Mouse (Mus musculus) small intestine, adult 2 months (tissue): Measurements from ENCODE around the gene Tbx6. TPM values are rescaled to one million over a fixed set of nuclear protein-coding genes. Genes with fewer than 3 reads are reported as not detected.

Source experiments
- H3K27ac ChIP-seq: fragments of 200-500 bp; 2 replicates; pipeline ENCODE4 v1.5.1; 2012; ENCODE audit warnings: low read depth, low read length, control low read depth, inconsistent platforms; ENCODE audit not compliant: insufficient read depth
- H3K27me3 ChIP-seq: fragments of 200-500 bp; 2 replicates; pipeline ENCODE4 v1.6.1; 2012; ENCODE audit warnings: mild to moderate bottlenecking, moderate library complexity, low read length, inconsistent platforms; ENCODE audit not compliant: control insufficient read depth, insufficient read depth
- H3K36me3 ChIP-seq: fragments of 200-500 bp; 2 replicates; pipeline ENCODE4 v1.6.1; 2012; ENCODE audit warnings: mild to moderate bottlenecking, low read length, control low read depth, inconsistent platforms; ENCODE audit not compliant: control insufficient read depth, insufficient read depth
- H3K4me1 ChIP-seq: fragments of 200-500 bp; 2 replicates; pipeline ENCODE4 v1.6.1; 2012; ENCODE audit warnings: low read length, inconsistent platforms, mixed read lengths; ENCODE audit not compliant: control insufficient read depth, insufficient read depth, insufficient read length
- H3K4me3 ChIP-seq: fragments of 200-500 bp; 2 replicates; pipeline ENCODE4 v1.5.1; 2012; ENCODE audit warnings: low read depth, mild to moderate bottlenecking, control low read depth, inconsistent platforms, low read length, moderate library complexity
- CTCF ChIP-seq: fragments of 200-500 bp; IDR thresholded peaks from 2 replicates; pipeline ENCODE4 v1.5.1; 2012; ENCODE audit warnings: low read depth, mild to moderate bottlenecking, control low read depth, inconsistent platforms, low read length, moderate library complexity, mixed read lengths; ENCODE audit not compliant: insufficient replicate concordance, insufficient read length; ENCODE audit errors: extremely low read depth
- POLR2A ChIP-seq: fragments of 200-500 bp; IDR thresholded peaks from 2 replicates; pipeline ENCODE4 v1.6.1; 2012; ENCODE audit warnings: low read depth, mild to moderate bottlenecking, control low read depth, inconsistent platforms, low read length, moderate library complexity
- WGBS: fragments of 180-500 bp; shearing (Covaris S2); methylation state at CpG from one replicate; pipeline ENCODE4 v1.1.7; 2018; 5-methylcytosine and 5-hydroxymethylcytosine counted together
- polyA plus RNA-seq: library from polyadenylated mRNA; depleted of rRNA; stranded (reverse); fragments of >200 nt; gene quantifications from 2 replicates; pipeline ENCODE4 v1.2.3, GENCODE M21; 2012

Gene Tbx6
- polyA plus RNA-seq, 1 experiment, result 2.4 TPM

DNA sequence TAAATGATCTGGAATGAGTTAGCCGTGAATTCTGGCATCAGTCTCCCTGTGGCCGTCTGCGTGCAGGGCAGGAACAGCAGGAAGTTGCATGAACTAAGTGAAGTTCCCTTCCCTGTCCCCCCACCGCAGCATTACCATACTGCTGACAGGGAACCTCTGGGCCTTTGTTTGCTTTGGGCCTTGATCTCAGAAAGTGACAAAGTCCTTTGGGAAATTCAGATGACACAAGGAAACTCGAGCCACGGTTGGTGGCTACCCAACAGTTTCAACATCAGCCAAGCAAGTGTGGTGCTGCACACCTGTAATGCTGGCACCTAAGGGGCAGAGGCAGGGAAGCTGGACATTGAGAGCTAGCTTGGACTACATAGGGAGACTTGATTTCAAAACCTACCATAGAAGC, 34.5 kb upstream of the Tbx6 start:
- TF ChIP-seq CTCF (no peak), POLR2A (no peak)
- no peaks in the 10 kb centered on the region for H3K36me3 ChIP-seq
- peak overlapping the region; percentile 81 for H3K27ac ChIP-seq
- peak overlapping the region; percentile 17; the same call in 1 of the 2 replicates for H3K4me3 ChIP-seq
- 7% methylated on average over 6 of the region's 6 CpGs for WGBS
- no peaks in the 10 kb centered on the region for H3K27me3 ChIP-seq
- peaks cover 11% of the 10 kb centered on the region for H3K4me1 ChIP-seq

DNA sequence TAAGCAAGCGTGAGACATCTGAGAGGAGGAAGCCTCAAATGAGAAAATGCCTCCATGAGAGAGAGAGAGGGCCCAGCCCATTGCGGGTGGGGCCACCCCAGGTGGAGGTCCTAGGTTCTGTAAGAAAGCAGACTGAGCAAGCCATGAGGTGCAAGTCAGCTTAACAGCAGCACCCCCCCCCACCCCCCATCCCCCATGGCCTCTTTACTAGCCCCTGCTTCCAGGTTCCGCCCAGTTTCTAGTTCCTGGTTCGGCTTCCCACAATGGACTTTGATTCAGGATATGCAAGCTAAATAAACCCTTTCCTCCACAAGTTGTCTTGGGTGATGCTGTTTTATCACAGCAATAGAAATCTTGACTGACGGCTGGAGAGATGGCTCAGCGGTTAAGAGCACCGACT, 32.5 kb upstream of the Tbx6 start:
- Histone ChIP-seq H3K27me3 (no peaks in the 10 kb centered on the region), H3K4me3 (no peak overlapping the region), H3K4me1 (peaks cover 11% of the 10 kb centered on the region), H3K27ac (peak overlapping the region; percentile 95), H3K36me3 (no peaks in the 10 kb centered on the region)
- WGBS, result 18% methylated on average over 7 of the region's 7 CpGs
- no peak for TF ChIP-seq POLR2A
- no peak for TF ChIP-seq CTCF

DNA sequence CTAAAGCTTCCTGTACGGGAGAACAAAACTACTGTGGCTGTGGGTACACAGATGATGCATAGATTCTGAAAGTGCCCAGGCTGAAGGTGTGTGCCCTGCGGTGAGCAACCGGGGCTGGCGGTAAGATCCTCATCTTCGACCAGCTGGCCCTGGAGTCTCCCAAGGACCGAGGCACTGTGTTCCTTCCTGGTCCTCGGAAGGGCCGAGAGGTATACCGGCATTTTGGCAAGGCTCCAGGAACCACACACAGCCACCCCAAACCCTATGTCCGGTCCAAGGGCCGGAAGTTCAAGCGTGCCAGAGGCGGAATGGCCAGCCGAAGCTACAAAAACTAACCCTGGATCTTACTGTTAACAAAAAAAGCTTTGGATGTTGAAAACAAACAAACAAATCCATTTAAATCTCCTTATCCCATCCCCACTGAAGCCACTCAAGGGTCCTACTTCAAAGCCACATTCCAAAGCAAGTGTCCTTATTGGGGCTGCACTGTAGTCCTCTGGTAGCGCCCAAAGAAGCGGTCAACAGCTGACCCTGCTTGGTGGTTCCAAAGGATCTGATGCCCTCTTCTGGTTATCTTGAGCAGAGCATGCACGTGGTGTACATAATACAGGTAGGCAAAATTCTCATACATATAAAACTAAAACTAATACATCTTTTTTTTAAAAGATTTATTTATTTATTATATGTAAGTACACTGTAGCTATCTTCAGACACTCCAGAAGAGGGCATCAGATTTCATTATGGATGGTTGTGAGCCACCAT, 31.5 kb upstream of the Tbx6 start:
- no peaks in the 10 kb centered on the region for H3K36me3 ChIP-seq
- WGBS, result 73% methylated on average over 17 of the region's 17 CpGs
- H3K4me3 ChIP-seq, result no peak overlapping the region
- peaks cover 13% of the 10 kb centered on the region for H3K4me1 ChIP-seq
- no peak for TF ChIP-seq POLR2A
- H3K27ac ChIP-seq, result no peak overlapping the region
- H3K27me3 ChIP-seq, result no peaks in the 10 kb centered on the region

DNA sequence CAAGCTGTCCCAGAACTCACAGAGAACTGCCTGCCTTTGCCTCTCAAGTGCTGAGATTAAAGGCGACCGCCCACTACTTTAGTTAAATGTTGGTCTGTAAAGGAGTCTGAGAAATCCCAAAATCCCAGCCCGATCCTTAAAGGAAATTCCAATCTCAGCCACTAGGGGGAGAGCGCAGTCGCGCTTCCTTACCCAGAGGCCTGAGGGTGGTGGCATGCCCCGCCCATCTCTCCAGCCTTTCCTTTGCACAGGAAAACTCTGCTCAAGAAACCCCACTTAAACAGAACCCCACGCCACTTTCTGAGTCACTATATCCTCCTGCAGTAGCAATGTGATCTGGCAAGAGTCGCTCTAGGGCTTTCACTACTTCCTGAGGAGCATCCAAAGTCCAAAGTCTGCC, 26.4 kb upstream of the Tbx6 start:
- TF ChIP-seq CTCF (peak; percentile 96), POLR2A (no peak)
- WGBS, result under 1% methylated on average over 9 of the region's 9 CpGs
- H3K27ac ChIP-seq, result peak overlapping the region; percentile 49

DNA sequence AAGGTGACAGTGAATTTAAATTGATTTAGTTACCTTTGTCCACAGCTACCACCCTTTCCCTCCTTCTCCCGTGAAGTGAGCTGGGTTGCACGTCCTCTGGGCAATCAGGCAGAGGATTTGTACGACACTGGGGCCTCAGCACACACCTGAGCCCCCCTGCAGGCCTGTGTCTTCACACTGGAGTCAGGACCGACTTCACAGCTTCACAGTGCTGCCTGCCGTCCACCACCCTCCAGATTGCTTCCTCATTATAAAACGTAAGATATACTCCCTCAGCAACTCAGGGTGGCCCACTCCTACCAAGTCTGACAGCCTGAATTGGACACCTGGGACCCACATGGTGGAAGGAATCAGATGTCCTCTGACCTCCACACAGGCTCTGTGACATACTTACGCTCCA, 22.7 kb upstream of the Tbx6 start:
- H3K27me3 ChIP-seq, result no peaks in the 10 kb centered on the region
- no peak for TF ChIP-seq POLR2A
- no peak for TF ChIP-seq CTCF
- no peak overlapping the region for H3K27ac ChIP-seq
- 85% methylated on average over 7 of the region's 7 CpGs for WGBS
- peaks cover 17% of the 10 kb centered on the region; the same call in 1 of the 2 replicates for H3K4me1 ChIP-seq
- peaks cover 15% of the 10 kb centered on the region for H3K36me3 ChIP-seq
- no peak overlapping the region for H3K4me3 ChIP-seq

More for the DNA sequence above, 26.4 kb upstream of the Tbx6 start:
- Histone ChIP-seq H3K27me3 (no peaks in the 10 kb centered on the region), H3K4me1 (peaks cover 7% of the 10 kb centered on the region; the same call in 1 of the 2 replicates), H3K36me3 (no peaks in the 10 kb centered on the region), H3K4me3 (no peak overlapping the region)

DNA sequence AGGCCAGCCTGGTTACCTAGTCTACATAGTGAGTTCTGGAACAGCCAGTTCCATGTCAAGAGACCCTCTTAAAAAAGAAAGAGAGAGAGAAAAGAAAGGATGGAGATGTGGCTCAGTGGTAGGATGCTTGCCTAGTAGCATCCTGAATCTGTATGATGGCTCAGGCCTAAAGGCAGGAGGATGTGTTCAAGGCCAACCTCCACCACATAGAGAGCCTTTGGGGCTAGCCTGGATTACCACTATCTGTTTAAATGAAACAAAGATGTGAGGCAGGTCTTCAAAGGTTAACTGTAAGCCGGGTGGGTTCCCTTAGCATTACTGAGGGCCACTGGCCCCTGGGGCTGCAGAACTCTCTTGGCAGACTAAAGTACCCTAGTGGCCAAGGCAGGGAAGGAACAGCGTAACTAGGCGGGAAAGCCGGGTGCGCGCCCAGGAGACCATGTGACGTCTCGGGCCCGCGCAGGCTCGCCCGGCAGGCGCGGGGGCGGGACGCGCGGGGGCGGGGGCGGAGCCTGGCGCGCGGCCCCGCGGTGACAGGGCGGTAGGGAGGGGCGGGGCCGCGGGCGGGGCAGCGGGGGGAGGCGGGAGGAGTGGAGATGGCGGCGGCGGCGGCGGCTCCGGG, 22.1 kb upstream of the Tbx6 start, which contains the start of gene Mapk3:
Gene Mapk3 (plus strand): TSS at position 552 of the 622 bp plus-strand sequence.
- Histone ChIP-seq H3K4me1 (peaks cover 17% of the 10 kb centered on the region; the same call in 1 of the 2 replicates), H3K27ac (peak within 1 kb of the TSS; percentile 100), H3K36me3 (peaks cover 21% of the 10 kb centered on the region), H3K4me3 (peak within 1 kb of the TSS; percentile 97), H3K27me3 (no peaks in the 10 kb centered on the region)
- TF ChIP-seq CTCF (peak; percentile 89), POLR2A (no peak)
- 0% methylated on average over 25 of the region's 38 CpGs for WGBS

DNA sequence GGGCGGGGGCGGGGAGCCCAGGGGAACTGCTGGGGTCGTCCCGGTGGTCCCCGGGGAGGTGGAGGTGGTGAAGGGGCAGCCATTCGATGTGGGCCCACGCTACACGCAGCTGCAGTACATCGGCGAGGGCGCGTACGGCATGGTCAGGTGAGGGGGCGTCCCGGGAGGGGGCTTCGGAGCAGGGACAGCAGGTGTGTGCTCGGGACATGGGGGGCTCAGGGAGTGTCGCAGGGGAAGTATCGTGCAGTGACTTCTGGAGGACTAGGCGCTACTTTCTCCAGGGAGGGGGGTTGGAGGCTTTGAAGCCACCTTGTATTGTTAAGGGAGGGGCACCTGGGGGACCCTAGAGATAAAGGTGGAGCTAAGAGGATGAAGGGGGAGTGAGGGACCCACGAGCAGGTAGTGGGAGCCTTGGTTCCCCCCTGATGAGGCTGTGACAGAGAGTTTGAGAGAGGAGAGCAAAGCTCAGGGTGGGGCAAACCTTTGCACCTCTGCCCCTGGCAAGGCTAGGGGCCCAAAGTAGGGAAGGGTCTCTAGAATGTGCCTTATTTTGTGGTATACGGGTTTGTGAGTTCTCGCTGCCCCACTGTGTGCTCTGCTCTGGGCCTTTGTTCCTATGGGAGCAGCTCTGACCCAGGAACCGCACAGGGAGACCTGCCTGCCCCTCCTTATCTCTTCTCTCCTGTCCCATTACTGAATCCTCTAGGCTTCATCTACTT, 21.5 kb upstream of the Tbx6 start:
- H3K27me3 ChIP-seq, result no peaks in the 10 kb centered on the region
- peak overlapping the region; percentile 97 for H3K4me3 ChIP-seq
- WGBS, result 1% methylated on average over 23 of the region's 24 CpGs
- peaks cover 14% of the 10 kb centered on the region; the same call in 1 of the 2 replicates for H3K4me1 ChIP-seq
- peaks cover 28% of the 10 kb centered on the region for H3K36me3 ChIP-seq
- TF ChIP-seq CTCF (no peak), POLR2A (no peak; the same call in 1 of the 2 replicates)
- peak overlapping the region; percentile 100 for H3K27ac ChIP-seq
